Mouse (Mus musculus): Measurements from ENCODE around the gene Mamstr. TPM values are rescaled to one million over a fixed set of nuclear protein-coding genes. Genes with fewer than 3 reads are reported as not detected.

Gene Mamstr
- polyA plus RNA-seq, 1 experiment, result 3.2 TPM

GRCm38 (mm10) chr7:45616277-45616676 lies 23.5 kb upstream of the Mamstr start:
- TF ChIP-seq POLR2A (IDR thresholded peaks at IDR 0.05; ENCODE audit: borderline replicate concordance, extremely low read depth, insufficient read depth, insufficient read length, poor library complexity, severe bottlenecking) (no peak), CTCF (IDR thresholded peaks at IDR 0.05; ENCODE audit: borderline replicate concordance, extremely low read depth, insufficient read depth, insufficient read length) (no peak)
- DNase-seq (ENCODE audit: low read depth), result no peak

GRCm38 (mm10) chr7:45617042-45617695 lies 22.6 kb upstream of the Mamstr start, which contains the start of gene Fut1:
TSS of gene Fut1 (plus strand) at chr7:45617289.
- TF ChIP-seq POLR2A (IDR thresholded peaks at IDR 0.05; ENCODE audit: borderline replicate concordance, extremely low read depth, insufficient read depth, insufficient read length, poor library complexity, severe bottlenecking) (no peak), CTCF (IDR thresholded peaks at IDR 0.05; ENCODE audit: borderline replicate concordance, extremely low read depth, insufficient read depth, insufficient read length) (no peak)
- no peak for DNase-seq (ENCODE audit: low read depth)

- no peak for TF ChIP-seq CTCF (IDR thresholded peaks at IDR 0.05; ENCODE audit: borderline replicate concordance, extremely low read depth, insufficient read depth, insufficient read length)
- no peak for TF ChIP-seq POLR2A (IDR thresholded peaks at IDR 0.05; ENCODE audit: borderline replicate concordance, extremely low read depth, insufficient read depth, insufficient read length, poor library complexity, severe bottlenecking)
- no peak for DNase-seq (ENCODE audit: low read depth)
These were observed 21.5 kb upstream of the Mamstr start for GRCm38 (mm10) chr7:45618316-45618715.

GRCm38 (mm10) chr7:45619592-45619991 lies 20.2 kb upstream of the Mamstr start:
- DNase-seq (ENCODE audit: low read depth), result no peak
- TF ChIP-seq CTCF (IDR thresholded peaks at IDR 0.05; ENCODE audit: borderline replicate concordance, extremely low read depth, insufficient read depth, insufficient read length) (no peak), POLR2A (IDR thresholded peaks at IDR 0.05; ENCODE audit: borderline replicate concordance, extremely low read depth, insufficient read depth, insufficient read length, poor library complexity, severe bottlenecking) (no peak)

GRCm38 (mm10) chr7:45621443-45621842 lies 18.3 kb upstream of the Mamstr start, which contains the start of gene Izumo1:
TSS of gene Izumo1 (plus strand) at chr7:45621811.
- TF ChIP-seq CTCF (IDR thresholded peaks at IDR 0.05; ENCODE audit: borderline replicate concordance, extremely low read depth, insufficient read depth, insufficient read length) (no peak), POLR2A (IDR thresholded peaks at IDR 0.05; ENCODE audit: borderline replicate concordance, extremely low read depth, insufficient read depth, insufficient read length, poor library complexity, severe bottlenecking) (no peak)
- DNase-seq (ENCODE audit: low read depth), result no peak

- TF ChIP-seq POLR2A (IDR thresholded peaks at IDR 0.05; ENCODE audit: borderline replicate concordance, extremely low read depth, insufficient read depth, insufficient read length, poor library complexity, severe bottlenecking), result no peak
- no peak for TF ChIP-seq CTCF (IDR thresholded peaks at IDR 0.05; ENCODE audit: borderline replicate concordance, extremely low read depth, insufficient read depth, insufficient read length)
These were observed 16.3 kb upstream of the Mamstr start for GRCm38 (mm10) chr7:45623507-45623906.

GRCm38 (mm10) chr7:45624718-45625117 lies 15.1 kb upstream of the Mamstr start:
- no peak for DNase-seq (ENCODE audit: low read depth)
- TF ChIP-seq CTCF (IDR thresholded peaks at IDR 0.05; ENCODE audit: borderline replicate concordance, extremely low read depth, insufficient read depth, insufficient read length) (no peak), POLR2A (IDR thresholded peaks at IDR 0.05; ENCODE audit: borderline replicate concordance, extremely low read depth, insufficient read depth, insufficient read length, poor library complexity, severe bottlenecking) (no peak)

More at GRCm38 (mm10) chr7:45623507-45623906, 16.3 kb upstream of the Mamstr start:
- DNase-seq (ENCODE audit: low read depth), result peak; percentile 47

- no peak for DNase-seq (ENCODE audit: low read depth)
- TF ChIP-seq CTCF (IDR thresholded peaks at IDR 0.05; ENCODE audit: borderline replicate concordance, extremely low read depth, insufficient read depth, insufficient read length), result no peak
- no peak for TF ChIP-seq POLR2A (IDR thresholded peaks at IDR 0.05; ENCODE audit: borderline replicate concordance, extremely low read depth, insufficient read depth, insufficient read length, poor library complexity, severe bottlenecking)
These were observed 14.3 kb upstream of the Mamstr start for GRCm38 (mm10) chr7:45625481-45625880.

GRCm38 (mm10) chr7:45626571-45627076 lies 13.2 kb upstream of the Mamstr start:
- no peak for DNase-seq (ENCODE audit: low read depth)
- no peak for TF ChIP-seq CTCF (IDR thresholded peaks at IDR 0.05; ENCODE audit: borderline replicate concordance, extremely low read depth, insufficient read depth, insufficient read length)

GRCm38 (mm10) chr7:45627261-45627660 lies 12.5 kb upstream of the Mamstr start, which contains the start of gene Rasip1:
TSS of gene Rasip1 (plus strand) at chr7:45627488.
- DNase-seq (ENCODE audit: low read depth), result no peak
- TF ChIP-seq POLR2A (IDR thresholded peaks at IDR 0.05; ENCODE audit: borderline replicate concordance, extremely low read depth, insufficient read depth, insufficient read length, poor library complexity, severe bottlenecking) (no peak), CTCF (IDR thresholded peaks at IDR 0.05; ENCODE audit: borderline replicate concordance, extremely low read depth, insufficient read depth, insufficient read length) (no peak)

- peak; percentile 93 for DNase-seq (ENCODE audit: low read depth)
- TF ChIP-seq CTCF (IDR thresholded peaks at IDR 0.05; ENCODE audit: borderline replicate concordance, extremely low read depth, insufficient read depth, insufficient read length) (peak; percentile 91), POLR2A (IDR thresholded peaks at IDR 0.05; ENCODE audit: borderline replicate concordance, extremely low read depth, insufficient read depth, insufficient read length, poor library complexity, severe bottlenecking) (peak; percentile 79)
These were observed 11.1 kb upstream of the Mamstr start for GRCm38 (mm10) chr7:45628364-45629294.
